Mouse (Mus musculus): ENCODE results near the gene Hpd.
A peak's percentile ranks its signal among the peaks of the same experiment; 100 is the strongest.

Gene Hpd

DNA sequence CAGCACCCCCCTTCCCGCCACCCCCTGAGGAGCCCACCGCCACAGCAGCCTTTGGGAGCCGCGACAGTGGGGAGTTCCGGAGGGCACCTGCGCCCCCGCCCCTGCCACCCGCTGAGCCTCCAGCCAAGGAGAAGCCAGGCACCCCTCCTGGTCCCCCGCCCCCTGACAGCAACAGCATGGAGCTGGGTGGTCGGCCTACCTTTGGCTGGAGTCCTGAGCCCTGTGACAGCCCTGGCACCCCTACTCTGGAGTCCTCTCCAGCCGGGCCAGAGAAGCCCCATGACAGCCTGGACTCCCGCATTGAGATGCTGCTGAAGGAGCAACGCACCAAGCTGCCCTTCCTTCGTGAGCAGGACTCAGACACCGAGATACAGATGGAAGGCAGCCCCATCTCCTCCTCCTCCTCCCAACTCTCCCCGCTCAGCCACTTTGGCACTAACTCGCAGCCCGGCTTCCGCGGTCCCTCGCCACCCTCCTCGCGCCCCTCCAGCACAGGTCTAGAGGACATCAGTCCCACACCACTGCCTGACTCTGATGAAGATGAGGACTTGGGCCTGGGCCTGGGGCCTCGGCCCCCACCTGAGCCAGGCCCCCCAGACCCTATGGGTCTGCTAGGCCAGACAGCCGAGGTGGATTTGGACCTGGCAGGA, 34.3 kb downstream of the Hpd start:
- no peak for DNase-seq (ENCODE audit: low read depth, low spot score)

DNA sequence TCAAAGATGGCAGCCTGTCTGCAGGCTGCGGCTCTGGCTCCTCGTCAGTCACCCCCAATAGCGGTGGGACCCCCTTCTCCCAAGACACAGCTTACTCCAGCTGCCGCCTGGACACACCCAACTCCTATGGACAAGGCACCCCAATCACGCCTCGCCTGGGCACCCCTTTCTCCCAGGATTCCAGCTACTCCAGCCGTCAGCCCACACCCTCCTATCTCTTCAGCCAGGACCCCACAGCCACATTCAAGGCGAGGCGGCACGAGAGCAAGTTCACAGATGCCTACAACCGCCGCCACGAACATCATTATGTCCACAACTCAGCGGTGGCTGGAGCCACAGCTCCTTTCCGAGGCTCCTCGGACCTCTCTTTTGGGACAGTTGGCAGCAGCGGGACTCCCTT, 35.0 kb downstream of the Hpd start:
- no peak for DNase-seq (ENCODE audit: low read depth, low spot score)

DNA sequence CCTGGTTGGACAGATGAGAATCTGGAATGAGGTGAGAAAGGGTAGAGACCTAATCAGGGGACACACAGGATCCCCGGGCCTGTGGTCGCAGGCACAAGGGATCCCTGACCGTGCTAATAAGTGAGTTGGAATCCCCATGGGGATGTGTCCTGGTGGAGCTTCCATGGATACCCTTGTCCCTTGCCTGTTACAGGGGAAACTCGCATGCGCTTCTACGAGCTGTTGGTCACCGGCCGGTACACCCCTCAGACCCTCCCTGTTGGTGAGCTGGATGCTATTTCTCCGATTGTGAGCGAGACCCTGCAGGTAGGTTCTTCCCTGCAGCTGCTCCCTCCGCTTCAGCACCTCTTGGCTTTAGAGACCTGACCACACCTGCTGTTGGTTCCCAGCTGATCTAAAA, 36.2 kb downstream of the Hpd start:
- DNase-seq (ENCODE audit: low read depth, low spot score): no peak

DNA sequence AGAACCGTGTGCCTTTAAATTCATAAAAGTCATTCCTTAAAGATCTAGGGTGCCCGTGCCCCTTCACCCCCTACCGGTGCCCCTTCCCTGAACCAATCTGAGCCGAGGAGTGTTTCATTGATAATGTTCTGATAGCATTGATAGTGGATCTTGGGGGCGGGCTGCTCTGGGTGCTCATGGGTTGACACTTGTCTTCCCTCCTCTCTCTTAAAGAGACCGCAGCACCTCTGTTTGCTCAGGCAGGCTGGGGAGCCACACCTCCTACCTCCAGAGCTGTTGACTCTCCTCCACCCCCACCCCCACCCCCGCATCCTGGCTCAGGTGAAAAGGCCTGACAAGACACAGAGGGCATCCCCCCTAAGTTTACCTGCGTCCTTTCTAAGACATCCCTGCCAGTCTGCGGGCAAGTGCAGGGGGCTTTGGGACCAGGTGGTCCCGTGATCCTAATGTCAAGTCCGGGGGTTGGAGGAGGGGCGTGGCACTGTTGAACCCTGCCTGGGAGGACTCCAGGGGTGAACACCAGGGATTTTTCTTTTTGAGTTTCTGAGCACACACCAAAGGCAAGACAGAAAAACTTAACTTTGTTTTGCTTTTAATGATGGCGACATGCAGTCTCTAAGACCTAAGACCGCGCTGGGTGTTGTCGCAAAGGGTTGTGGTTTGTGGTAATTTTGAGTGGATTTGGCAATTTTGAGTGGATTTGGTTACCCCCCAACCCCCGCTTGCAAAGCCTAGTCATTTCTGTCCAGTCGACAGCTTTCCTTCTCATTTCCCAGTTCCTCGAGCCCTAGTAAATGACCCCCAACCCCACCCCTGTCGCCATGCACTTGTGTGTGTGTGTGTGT, 37.6 kb downstream of the Hpd start:
- DNase-seq (ENCODE audit: low read depth, low spot score): no peak

DNA sequence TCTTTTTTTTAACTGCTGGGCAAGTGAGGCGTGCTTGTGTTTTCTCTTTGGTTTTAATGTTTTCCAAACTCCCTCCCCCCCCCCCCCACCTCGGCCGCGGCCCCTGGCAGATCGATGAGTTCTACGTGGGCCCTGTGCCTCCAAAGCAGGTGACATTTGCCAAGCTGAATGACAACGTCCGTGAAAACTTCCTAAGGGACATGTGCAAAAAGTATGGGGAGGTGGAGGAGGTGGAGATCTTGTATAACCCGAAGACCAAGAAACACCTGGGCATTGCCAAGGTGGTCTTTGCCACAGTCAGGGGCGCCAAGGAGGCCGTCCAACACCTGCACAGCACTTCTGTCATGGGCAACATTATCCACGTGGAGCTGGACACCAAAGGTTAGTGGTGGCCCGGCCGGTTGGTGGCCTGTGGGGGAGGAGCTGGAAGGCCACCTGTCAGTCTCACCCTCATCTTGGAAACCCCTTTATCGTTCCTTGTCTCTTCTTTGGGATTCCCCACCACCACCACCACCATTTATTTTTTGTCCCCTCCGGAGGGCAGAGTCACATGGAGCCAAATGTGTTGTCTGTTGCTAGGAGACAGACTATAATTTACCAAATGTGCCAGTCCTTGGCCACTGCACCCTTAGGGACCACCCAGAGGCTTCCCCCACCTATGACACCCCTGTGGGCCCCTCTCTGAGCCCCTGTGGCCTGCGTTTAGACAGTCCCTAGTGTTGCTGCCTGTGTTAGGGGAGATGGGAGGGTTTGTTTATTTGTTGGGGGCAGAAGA, 38.4 kb downstream of the Hpd start:
- DNase-seq (ENCODE audit: low read depth, low spot score): no peak

DNA sequence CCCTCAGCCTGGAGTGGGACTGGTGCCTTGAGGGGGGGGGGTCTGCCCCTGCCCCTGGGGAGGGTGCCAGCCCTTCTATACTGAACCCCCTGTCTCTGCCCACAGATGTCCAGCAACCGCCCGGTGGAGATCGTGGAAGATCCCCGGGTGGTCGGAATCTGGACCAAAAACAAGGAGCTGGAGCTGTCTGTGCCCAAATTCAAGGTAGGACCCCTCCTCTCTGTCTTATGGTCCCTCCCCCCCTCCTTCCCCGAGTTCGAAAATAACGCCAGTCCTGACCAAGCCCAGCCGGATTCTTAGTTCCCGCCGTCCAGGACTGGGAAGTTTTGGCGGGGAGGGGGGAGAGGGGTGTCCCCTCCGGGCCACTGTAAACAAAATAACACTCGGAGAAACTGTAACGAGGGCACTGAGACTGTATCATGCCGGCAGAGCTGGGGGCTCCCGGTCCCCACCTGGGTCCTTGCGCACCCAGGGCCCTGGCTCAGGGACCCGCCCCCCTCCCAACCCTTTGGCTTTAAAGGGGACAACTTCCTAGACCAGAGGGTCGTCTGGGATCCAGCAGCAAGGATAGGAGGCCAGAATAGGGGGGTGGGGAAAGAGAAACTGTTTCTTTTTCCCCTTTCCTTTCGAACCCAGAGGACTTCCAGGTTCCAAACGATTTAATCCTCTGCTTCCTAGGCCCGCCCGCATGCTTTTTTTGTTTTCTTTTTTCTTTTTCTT, 39.1 kb downstream of the Hpd start:
- DNase-seq (ENCODE audit: low read depth, low spot score): no peak

DNA sequence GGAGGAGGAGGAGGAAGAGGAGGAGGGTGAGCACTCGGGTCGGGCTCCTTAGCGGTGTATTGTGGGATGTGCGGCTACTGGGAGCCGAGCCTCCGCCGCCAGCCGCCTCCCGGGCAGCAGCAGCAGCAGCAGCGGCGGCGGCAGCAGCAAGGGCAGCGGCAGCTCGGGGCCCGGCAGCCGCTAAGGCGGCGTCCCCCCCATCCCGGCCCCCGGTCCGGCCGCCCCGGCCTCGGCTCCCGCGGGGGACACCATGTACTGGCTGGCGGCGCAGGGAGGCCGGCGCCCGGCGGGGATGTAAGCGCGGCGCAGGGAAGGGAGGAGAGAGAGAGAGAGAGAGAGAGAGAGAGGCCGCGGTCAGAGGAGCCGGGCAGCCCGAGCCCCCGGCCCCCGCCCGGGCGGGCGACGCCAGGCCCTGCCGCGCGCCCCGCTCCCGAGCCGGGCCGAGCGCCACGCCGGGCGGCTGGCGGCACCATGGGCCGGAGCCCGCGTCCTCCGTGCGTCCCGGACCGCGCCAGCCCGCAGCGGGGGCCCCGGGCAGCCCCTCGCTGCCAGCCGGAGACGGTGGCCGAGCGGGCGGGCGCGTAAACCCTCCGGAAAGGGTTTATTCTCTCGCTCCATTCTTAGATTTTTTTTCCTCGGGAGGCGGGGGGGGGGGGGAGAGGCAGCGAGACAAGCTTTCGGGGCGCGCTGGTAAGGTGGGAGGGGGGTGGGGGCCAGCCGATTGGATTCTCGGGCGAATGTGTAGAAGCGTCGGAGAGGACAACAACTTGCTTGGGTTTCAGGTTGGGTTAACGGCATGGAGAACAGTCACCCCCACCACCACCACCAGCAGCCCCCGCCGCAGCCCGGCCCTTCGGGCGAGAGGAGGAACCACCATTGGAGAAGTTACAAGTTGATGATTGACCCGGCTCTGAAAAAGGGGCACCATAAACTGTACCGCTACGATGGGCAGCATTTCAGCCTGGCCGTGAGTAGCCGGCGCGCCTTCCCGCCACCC, 40.1 kb downstream of the Hpd start, which contains the start of gene Setd1b:
Gene Setd1b, plus strand, starts transcription at position 33 of the 997 bp plus-strand sequence.
- DNase-seq (ENCODE audit: low read depth, low spot score): no peak

DNA sequence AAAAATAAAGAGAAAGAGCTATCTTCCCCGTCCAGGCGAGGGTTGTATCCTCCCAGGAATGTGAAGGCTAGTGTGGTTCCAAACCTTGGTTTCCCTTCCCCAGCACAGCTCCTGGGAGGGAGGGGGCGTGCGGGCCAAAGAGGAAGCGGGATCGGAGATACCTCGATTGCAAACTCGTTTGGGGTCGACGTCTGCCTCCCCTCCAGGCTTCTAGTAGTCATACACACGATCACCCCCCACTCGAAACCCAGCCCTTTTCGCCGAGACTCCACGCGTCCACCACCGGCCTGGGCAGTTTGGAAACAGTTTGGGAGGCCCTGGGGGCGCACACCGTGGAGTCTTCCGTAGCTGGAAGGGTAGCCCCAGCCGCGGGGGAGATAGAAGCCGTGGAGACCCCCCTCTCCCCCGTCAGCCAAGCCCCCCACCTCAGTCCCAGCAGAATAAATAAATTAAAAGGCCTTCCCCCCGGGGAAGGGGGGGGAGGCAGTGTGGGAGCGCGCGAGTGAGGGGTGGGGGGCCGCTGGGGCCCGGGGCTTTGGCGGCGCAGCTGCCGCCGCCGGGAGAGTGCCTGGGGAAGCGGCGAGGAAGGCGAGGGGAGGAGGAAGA, 40.9 kb downstream of the Hpd start:
- no peak for DNase-seq (ENCODE audit: low read depth, low spot score)

DNA sequence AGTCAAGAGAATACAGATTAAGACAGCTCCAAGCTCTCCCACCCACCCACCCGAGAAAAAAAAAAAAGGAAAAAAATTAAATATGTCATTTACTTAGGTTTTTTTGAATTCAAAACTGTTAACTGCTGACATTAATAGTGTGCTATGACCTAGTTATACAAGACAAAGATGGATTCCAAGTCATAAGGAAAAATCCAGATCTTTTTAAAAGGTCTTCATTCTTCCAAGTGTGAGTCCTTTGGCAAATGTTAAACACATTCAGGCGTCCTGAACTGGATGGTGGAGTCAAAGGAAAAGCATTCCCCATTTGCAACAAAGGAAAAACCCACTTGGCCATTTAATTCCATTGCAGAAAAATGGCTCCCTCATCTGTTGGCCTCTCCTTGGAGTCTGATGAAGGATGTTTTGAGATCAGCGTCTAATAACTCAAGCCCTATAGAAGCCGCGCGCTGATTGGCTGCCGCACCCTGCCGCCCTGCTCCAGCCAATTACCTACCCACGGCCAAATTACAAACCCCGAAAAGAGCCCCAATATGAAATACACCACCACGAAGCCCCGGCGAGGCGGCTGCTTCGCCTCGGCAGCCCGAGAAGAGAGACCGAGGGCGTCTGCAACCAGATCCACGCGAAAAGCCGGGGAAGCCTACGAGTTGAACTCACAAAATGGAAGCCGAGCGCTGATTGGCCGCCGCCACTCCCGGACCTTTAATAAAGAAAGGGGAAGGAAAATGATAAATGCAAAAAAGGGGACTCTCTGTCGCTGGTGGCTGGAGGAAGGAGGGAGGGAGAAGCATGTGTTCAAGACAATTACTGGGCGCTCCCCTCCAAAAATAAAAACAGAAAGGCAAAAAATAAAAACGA, 41.6 kb downstream of the Hpd start:
- peak; percentile 90 for DNase-seq (ENCODE audit: low read depth, low spot score)

DNA sequence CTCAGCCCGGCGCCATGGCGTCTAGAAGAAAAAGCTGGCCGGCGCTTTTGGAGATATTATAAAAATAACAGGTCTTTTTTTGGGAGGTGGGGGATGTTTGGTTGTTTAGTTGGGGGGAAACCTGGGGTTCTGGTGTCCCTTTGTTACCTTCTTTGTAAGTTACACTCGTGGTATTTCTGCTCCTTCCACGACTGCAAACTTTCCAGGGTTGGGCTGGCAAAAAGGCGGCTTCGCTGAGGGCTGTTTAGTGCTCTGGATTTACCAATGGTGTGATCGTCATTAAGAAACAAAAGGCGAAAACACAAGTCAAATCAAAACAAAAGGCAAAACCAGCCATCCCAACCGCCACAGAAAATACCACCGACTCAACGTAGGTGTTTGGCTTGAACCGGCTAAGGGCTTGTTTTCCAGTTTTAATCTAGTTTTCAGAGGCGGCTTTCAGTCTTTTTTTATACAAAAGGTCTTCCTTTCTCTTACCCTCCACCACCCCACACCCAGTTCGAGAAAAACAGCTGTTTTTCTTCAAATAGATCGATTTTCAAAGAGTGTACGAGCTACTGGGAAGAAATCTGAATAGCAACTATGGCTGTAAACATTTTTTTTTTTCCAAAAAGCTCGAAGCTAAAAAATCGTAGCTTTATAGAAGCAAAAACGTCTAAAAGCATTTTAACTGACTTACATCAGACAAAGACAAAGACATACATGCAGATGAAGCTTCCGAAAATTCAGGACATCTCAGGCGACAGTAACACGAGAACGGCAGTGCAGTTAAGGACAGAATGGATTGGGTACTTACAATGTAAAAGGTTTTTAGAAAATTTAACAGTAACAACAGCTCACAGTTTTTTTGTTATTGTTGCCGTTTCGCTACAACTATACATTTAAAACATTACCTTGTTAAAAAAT, 42.6 kb downstream of the Hpd start:
- no peak for DNase-seq (ENCODE audit: low read depth, low spot score)

DNA sequence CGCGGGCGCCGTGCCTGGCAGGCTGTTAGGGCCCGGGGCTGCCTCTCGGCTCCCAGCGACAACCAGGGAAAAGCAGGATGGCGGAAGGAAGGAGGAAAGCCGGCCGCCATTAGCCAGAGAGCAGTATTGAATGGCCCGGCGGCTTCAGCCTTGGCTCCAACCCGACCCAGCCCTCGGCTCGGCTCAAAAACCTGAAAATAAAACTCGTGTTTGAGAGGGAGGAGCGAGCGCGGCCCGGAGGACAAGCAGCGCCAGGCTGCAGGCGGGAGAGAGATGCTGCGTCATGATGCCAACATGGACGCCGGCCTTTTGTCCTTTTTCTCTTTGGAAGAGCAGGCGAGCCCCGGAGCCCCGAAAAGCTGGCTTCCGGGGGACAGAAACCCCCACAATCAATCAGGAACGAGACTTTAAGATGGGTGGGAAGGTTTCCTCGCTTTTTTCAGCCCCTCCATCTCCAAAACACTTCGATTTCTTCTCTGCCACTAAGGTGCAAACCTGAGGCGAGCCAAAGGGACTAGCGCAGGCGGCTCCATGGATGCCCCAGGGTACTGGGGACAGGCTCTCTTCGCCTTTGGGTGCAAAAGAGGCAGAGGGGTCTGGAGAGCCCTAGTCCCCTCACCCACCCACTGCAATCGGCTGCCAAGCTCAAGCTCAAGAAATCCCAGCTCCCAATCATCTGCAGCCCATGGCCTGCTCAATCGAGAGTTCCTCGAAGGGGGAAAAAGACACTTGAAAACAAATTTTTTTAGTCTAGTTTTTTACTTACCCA, 43.4 kb downstream of the Hpd start:
- peak; percentile 57 for DNase-seq (ENCODE audit: low read depth, low spot score)

DNA sequence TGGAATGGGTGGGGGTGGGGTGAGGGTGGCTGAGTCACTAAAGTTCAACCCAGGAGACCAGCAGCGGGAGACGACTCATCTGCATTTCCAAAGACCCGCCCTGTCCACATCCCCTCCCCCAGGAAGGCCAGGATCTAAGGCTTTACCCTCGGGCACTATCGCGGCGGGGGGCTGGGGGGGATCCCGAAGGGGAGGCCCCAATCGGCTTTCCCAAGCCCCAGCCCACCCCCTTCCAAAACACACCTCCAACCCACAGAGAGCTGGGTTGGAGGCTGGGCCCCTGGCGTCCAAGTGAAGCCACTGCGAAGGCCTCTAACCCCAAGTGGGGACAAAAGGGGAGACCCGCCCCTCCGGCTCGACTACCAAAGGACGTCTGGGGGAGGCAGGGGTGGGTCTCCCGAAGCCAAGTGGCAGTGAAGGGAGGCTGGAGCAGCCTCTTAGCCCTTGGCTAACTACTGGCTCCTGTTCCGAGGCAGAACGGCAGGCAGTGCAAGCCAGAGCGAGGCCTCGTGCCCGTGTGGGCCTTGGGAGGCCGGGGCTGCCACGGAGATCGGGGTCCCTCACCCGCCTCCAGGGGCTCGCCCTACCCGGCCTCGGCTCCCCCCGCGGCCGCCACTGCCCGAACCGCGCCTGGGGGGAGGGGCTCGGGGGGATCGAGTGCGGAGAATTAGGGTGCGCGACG, 44.2 kb downstream of the Hpd start:
- peak; percentile 76 for DNase-seq (ENCODE audit: low read depth, low spot score)

DNA sequence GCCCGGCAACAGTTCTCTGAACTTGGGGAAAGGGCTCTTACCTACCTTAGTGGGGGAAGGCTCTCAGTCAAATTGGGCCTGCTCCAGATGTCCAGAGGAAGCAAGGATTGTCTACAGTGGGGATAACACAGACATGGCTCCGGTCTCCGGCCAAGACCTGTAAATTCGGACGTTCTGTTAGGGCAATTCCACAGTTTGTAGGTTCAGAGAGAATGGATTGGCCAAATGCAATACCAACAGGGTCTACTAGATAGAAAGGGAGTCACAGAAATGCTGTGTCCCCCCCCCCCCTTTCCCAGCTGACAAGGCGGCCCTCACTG, 44.7 kb downstream of the Hpd start:
- DNase-seq (ENCODE audit: low read depth, low spot score): no peak

DNA sequence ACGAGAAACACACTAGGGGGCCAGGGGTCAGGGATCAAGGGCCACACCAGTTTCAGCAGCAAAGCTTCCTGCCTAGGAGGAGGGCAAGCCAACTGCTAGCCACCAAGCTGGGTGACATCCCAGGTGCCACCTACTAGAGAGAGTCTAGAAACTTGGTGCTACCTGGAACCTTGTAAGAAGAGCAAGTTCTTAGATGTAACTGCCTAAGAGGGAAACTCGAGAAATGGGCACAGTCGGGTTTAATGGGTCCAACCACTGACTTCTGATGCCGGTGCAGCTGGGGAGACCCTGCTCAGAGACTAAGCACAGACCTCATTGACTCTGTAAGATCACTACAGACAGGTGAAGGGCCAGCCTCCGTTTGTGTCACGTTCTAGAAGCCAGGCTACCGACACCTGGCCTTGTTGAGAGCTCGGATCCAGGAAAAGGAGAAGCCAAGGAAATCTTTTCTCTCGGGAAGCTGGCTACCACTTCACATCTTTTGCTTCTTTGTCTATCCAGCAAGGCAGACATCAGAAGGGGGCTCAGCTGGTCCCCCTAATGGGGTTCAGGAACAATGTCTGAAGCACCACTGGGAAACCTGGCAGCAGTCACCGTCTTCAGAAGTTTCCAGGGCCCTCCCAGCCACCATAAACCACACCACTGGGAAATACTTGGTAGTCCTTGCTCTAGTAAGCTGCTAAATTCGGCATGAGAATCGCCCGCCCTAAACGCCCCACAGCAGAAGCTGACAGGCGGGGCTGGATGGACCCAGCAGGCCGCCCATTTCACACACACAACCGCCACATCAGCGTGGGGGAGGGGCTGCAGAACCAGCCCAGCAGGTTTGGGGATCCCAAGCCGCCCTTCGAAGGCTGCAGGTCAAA, 45.2 kb downstream of the Hpd start:
- peak; percentile 57 for DNase-seq (ENCODE audit: low read depth, low spot score)

DNA sequence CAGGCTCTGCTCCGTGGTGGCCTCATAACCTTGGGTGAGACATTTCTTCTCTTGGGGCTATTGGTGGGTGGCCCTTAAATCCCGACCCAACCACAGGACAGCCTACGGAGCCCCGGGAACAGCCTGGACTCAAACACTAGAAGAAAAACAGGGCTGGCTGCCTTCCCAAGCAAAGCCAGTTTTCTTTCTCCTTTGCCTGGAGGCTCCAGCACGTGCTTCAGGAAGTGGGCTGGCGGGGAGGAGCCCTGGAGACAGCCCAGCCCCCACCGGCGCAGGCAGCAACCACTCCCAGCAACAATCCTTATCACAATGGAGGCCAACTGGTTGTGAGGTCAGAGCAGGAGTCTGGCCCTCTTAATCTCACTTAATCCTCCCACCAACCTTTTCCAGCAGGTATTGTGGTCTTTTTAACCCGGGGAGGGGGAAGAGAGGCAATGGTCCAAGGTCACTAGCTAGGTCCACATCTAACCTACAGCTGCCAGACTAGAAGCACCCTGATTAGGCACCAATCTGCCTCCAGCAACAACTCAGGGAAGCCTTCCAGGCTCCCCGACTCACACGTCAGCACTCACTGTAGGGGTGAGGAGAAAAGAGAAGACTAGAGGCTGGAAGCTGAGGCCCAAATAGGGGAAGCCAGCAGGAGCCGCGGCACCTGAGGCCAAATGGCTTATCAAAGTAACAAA, 46.0 kb downstream of the Hpd start:
- DNase-seq (ENCODE audit: low read depth, low spot score): peak; percentile 54
